Mouse (Mus musculus) liver, adult 2 months (tissue): Measurements from ENCODE around the gene Jag1.

ENCODE experiments used
- CTCF ChIP-seq: fragments of 200-500 bp; IDR thresholded peaks from 2 replicates; pipeline ENCODE4 v1.5.1; 2011; ENCODE audit warnings: low read depth, low read length, control low read depth
- POLR2A ChIP-seq: fragments of 200-500 bp; IDR thresholded peaks from 2 replicates; pipeline ENCODE4 v1.6.1; 2011; ENCODE audit warnings: low read length, control low read depth; ENCODE audit not compliant: insufficient read depth; ENCODE audit errors: extremely low read depth

- TF ChIP-seq CTCF: no peak
- no peak for TF ChIP-seq POLR2A
These were observed 23.2 kb downstream of the Jag1 start for GRCm38 (mm10) chr2:137093298-137093630.
